Mouse (Mus musculus) CH12.LX (cell line): Measurements from ENCODE around the gene Fam49a. TPM values are rescaled to one million over a fixed set of nuclear protein-coding genes. Genes with fewer than 3 reads are reported as not detected.

ENCODE experiments used
- DNase-seq: peaks from one replicate; pipeline ENCODE4 v3.0.0-alpha.2; 2013; ENCODE audit errors: extremely low read depth
- H3K27ac ChIP-seq: 2 replicates; pipeline ENCODE4 v1.5.1; 2012; ENCODE audit warnings: low read depth, mild to moderate bottlenecking, control low read depth, moderate library complexity; ENCODE audit not compliant: insufficient read depth
- H3K27me3 ChIP-seq: replicated peaks from 2 replicates; pipeline ENCODE3; 2012; ENCODE audit warnings: inconsistent platforms
- H3K36me3 ChIP-seq, 2 experiments: replicated peaks in 1 of 2; 2 replicates each; pipeline versions ENCODE3 to v1.6.1; 2012; ENCODE audit warnings: inconsistent platforms in 1 of 2, low read length in 1 of 2, mild to moderate bottlenecking in 1 of 2, mixed read lengths in 1 of 2, moderate library complexity in 1 of 2; ENCODE audit not compliant: control insufficient read depth in 1 of 2, insufficient read depth in 1 of 2
- H3K4me1 ChIP-seq, 2 experiments: 2 replicates each; pipeline ENCODE4 v1.6.1; 2012; ENCODE audit warnings: inconsistent platforms in 1 of 2, moderate library complexity in 1 of 2; ENCODE audit not compliant: insufficient read depth in 2 of 2, control insufficient read depth in 1 of 2
- H3K4me2 ChIP-seq: 2 replicates; pipeline ENCODE4 v1.6.1; 2012; ENCODE audit warnings: low read depth, mild to moderate bottlenecking, control low read depth; ENCODE audit not compliant: poor library complexity, insufficient read depth, severe bottlenecking
- H3K4me3 ChIP-seq, 3 experiments: fragments of 150-350 bp in 1 of 3; sonication (generic) in 1 of 3; replicated peaks in 1 of 3; 2 replicates each; pipeline versions ENCODE3 to v1.5.1; 2011 to 2012; ENCODE audit warnings: low read depth in 2 of 3, low read length in 2 of 3, mild to moderate bottlenecking in 2 of 3, moderate library complexity in 2 of 3, control low read depth in 1 of 3, improper control_type of control experiment in 1 of 3, inconsistent platforms in 1 of 3, mixed read lengths in 1 of 3; ENCODE audit not compliant: poor library complexity in 1 of 3
- H3K79me2 ChIP-seq: replicated peaks from 2 replicates; pipeline ENCODE4 v1.6.1; 2012; ENCODE audit warnings: mild to moderate bottlenecking, moderate library complexity; ENCODE audit not compliant: control insufficient read depth, poor library complexity, insufficient read depth, severe bottlenecking; ENCODE audit errors: extremely low read depth
- H3K9ac ChIP-seq: 2 replicates; pipeline ENCODE4 v1.6.1; 2012; ENCODE audit warnings: low read depth, mild to moderate bottlenecking, control low read depth, moderate library complexity; ENCODE audit not compliant: insufficient read depth
- H3K9me3 ChIP-seq: replicated peaks from 2 replicates; pipeline ENCODE3; 2012; ENCODE audit warnings: low read length, inconsistent platforms, mixed read lengths
- BHLHE40 ChIP-seq: IDR thresholded peaks from 2 replicates; pipeline ENCODE4 v1.6.1; 2011; ENCODE audit warnings: mild to moderate bottlenecking, low read depth, low read length, improper control_type of control experiment
- E2F4 ChIP-seq: IDR thresholded peaks from 2 replicates; pipeline ENCODE4 v1.6.1; 2011; ENCODE audit warnings: low read depth, low read length, improper control_type of control experiment; ENCODE audit not compliant: insufficient replicate concordance
- EP300 ChIP-seq: IDR thresholded peaks from 2 replicates; pipeline ENCODE4 v1.6.1; 2011; ENCODE audit warnings: low read length, improper control_type of control experiment
- GABPA ChIP-seq: IDR thresholded peaks from 2 replicates; pipeline ENCODE4 v1.6.1; 2012; ENCODE audit warnings: low read depth, low read length, improper control_type of control experiment, inconsistent platforms; ENCODE audit not compliant: insufficient replicate concordance
- KAT2A ChIP-seq: IDR thresholded peaks from 2 replicates; pipeline ENCODE4 v1.6.1; 2012; ENCODE audit warnings: low read length, improper control_type of control experiment, inconsistent platforms; ENCODE audit not compliant: insufficient replicate concordance
- MAFK ChIP-seq: IDR thresholded peaks from 2 replicates; pipeline ENCODE4 v1.6.1; 2011; ENCODE audit warnings: low read length, improper control_type of control experiment; ENCODE audit not compliant: insufficient replicate concordance
- MEF2A ChIP-seq: IDR thresholded peaks from 2 replicates; pipeline ENCODE4 v1.6.1; 2014; ENCODE audit warnings: low read depth, mild to moderate bottlenecking, inconsistent platforms, low read length, improper control_type of control experiment, borderline replicate concordance
- MYC ChIP-seq: IDR thresholded peaks from 2 replicates; pipeline ENCODE4 v1.6.1; 2011; ENCODE audit warnings: low read depth, mild to moderate bottlenecking, improper control_type of control experiment, low read length
- NELFE ChIP-seq: IDR thresholded peaks from 2 replicates; pipeline ENCODE4 v1.6.1; 2011; ENCODE audit warnings: low read depth, low read length, improper control_type of control experiment
- POLR2AphosphoS2 ChIP-seq: IDR thresholded peaks from 2 replicates; pipeline ENCODE4 v1.6.1; 2011; ENCODE audit warnings: low read depth, low read length, improper control_type of control experiment
- RAD21 ChIP-seq: IDR thresholded peaks from 2 replicates; pipeline ENCODE4 v1.6.1; 2011; ENCODE audit warnings: low read depth, mild to moderate bottlenecking, low read length, improper control_type of control experiment, moderate library complexity
- TCF12 ChIP-seq: IDR thresholded peaks from 2 replicates; pipeline ENCODE4 v1.6.1; 2014; ENCODE audit warnings: low read depth, mild to moderate bottlenecking, inconsistent platforms, low read length, improper control_type of control experiment
- USF1 ChIP-seq: IDR thresholded peaks from 2 replicates; pipeline ENCODE4 v1.6.1; 2014; ENCODE audit warnings: low read depth, mild to moderate bottlenecking, inconsistent platforms, low read length, improper control_type of control experiment
- USF2 ChIP-seq: conservative IDR thresholded peaks from 2 replicates; pipeline ENCODE4 v1.6.1; 2011; ENCODE audit warnings: low read depth, low read length, improper control_type of control experiment
- ZMIZ1 ChIP-seq: IDR thresholded peaks from 2 replicates; pipeline ENCODE4 v1.6.1; 2012; ENCODE audit warnings: low read depth, mild to moderate bottlenecking, inconsistent platforms, low read length, improper control_type of control experiment
- dilution Hi-C: fragments of 300-500 bp; cut with MboI; formaldehyde crosslinking; loops from 2 replicates; pipeline ENCODE4 v1.14.3; 2020; ENCODE audit warnings: low sequenced_read_pairs; ENCODE audit not compliant: extremely low pct_unique_long_range_greater_than_20kb, extremely low pct_ligation_motif_present
- in situ Hi-C: fragments of 300-500 bp; cut with MboI; formaldehyde crosslinking; loops from 3 replicates; pipeline ENCODE4 v1.14.3; 2019; ENCODE audit warnings: low sequenced_read_pairs, low pct_ligation_motif_present, low pct_unique_long_range_greater_than_20kb, mixed read lengths
- polyA plus RNA-seq: library from polyadenylated mRNA; unstranded; fragments of >175 nt; gene quantifications from 2 replicates; pipeline ENCODE4 v1.2.1, GENCODE M21; 2012; ENCODE audit warnings: low read depth; ENCODE audit not compliant: insufficient read length
- total RNA-seq, 2 experiments: library from RNA; depleted of rRNA; stranded (reverse); fragments of 300-350 nt in 1 of 2; fragments of >200 nt in 1 of 2; gene quantifications; 2 replicates each; pipeline ENCODE4 v1.2.3; 2012 to 2014

Fam49a gene
- total and polyA plus RNA-seq, 3 experiments = 11.4 to 21.3 (median 17.9) TPM

- no peaks in the 10 kb centered on the region for H3K79me2 ChIP-seq
- TF ChIP-seq KAT2A (no peak), USF2 (no peak), RAD21 (no peak), NELFE (no peak), POLR2AphosphoS2 (no peak), ZMIZ1 (no peak), E2F4 (no peak), EP300 (no peak), USF1 (no peak), TCF12 (no peak), GABPA (no peak), BHLHE40 (no peak)
- TF ChIP-seq, all 38 proteins: peak for 0
- H3K4me2 ChIP-seq = no peak overlapping the region
- peaks cover 0 to 35% of the 10 kb centered on the region in 2 experiments for H3K36me3 ChIP-seq
- H3K9me3 ChIP-seq = no peaks in the 10 kb centered on the region
- no peak overlapping the region for H3K9ac ChIP-seq
- peaks cover 23 to 60% of the 10 kb centered on the region in 2 experiments for H3K4me1 ChIP-seq
- H3K27ac ChIP-seq = no peak overlapping the region
- in situ Hi-C loops (no loop called here), dilution Hi-C loops (no loop called here)
- no peak for DNase-seq
- no peaks in the 10 kb centered on the region for H3K27me3 ChIP-seq
- H3K4me3 ChIP-seq = no peak overlapping the region
Measured at GRCm38 (mm10) chr12:12299303-12299702, 37.4 kb downstream of the Fam49a start.

- Histone ChIP-seq H3K4me3 (no peak overlapping the region), H3K36me3 (peaks cover 0 to 45% of the 10 kb centered on the region in 2 experiments), H3K79me2 (no peaks in the 10 kb centered on the region), H3K9me3 (no peaks in the 10 kb centered on the region), H3K9ac (peak overlapping the region; percentile 66), H3K4me2 (peak overlapping the region; percentile 67), H3K27me3 (no peaks in the 10 kb centered on the region), H3K27ac (peak overlapping the region; percentile 63), H3K4me1 (peaks cover 23 to 66% of the 10 kb centered on the region in 2 experiments)
- dilution Hi-C loops (no loop called here), in situ Hi-C loops (no loop called here)
- DNase-seq = peak; percentile 50
- TF ChIP-seq MAFK (no peak), E2F4 (no peak), MEF2A (peak; percentile 33; the same call in 1 of the 2 replicates), MYC (peak; percentile 12; the same call in 1 of the 2 replicates), TCF12 (no peak)
Measured at GRCm38 (mm10) chr12:12301149-12301548, 39.2 kb downstream of the Fam49a start.
